Mouse (Mus musculus): Measurements from ENCODE around the gene Acss1. TPM values are rescaled to one million over a fixed set of nuclear protein-coding genes. Genes with fewer than 3 reads are reported as not detected.

Acss1 gene
- total RNA-seq, 4 experiments from 2014 or later: 18.3 to 24.5 (median 21.6) TPM

DNA sequence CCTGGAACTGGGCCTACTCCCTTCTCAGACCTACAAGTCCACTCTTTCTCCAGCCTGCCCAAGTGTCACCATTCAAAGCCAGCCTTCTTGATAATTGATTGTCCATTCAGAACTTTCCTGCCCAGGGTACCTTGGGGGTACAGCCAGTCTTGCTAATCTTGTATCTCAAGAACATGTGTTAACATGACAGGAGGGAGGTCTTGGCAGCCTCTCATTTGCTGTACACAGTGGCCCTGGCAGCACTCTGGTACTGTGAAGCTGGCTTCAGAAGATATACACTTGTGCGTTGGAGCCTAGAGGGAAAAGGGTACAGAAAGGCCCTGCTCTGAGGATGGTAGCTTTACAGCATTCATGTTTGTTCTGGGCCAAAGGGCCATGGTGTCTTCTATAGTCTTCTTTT lies 92.0 kb downstream of the Acss1 start:
- no peak for DNase-seq (ENCODE audit: low spot score in 2 of 2)

DNA sequence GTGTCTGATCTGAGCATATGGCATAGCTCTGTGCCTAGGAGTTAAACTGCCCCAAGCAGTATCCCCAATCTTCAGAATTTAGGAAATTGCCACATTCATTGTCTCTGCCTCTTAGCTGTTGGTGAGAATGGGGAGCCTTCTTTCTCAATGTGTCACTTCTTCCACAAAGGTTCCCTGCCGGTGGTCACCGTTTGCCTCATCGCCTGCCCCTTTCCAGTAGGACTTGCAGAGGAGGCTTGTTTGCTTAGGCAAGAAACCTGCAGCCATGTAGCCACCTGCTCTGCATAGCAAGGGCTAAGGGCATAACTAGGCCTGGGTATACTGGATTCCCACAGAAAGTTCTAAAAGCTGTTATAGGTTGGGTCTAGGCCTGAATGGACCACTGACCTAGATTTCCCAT lies 95.8 kb downstream of the Acss1 start:
- no peak for DNase-seq (ENCODE audit: low spot score in 2 of 2)

DNA sequence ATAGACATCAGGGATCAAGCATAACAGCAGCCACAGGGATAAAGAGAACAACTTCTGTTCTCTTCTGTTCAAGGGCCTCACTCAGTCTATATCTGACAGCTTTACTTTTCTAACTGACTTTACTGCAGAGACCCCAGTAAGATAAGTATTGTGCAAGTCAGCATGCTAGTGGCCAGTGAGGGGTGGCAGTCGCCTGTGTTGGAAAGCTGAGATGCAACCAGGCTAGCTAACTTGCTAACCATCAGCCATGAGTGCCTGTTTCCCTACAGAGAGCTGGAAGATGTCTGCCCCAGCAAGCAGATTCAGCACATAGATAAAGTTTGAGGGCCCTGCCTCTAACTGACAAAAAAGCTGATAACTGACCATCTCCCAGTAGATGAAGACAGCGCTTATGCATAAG lies 97.5 kb downstream of the Acss1 start:
- DNase-seq (ENCODE audit: low spot score in 2 of 2): no peak

DNA sequence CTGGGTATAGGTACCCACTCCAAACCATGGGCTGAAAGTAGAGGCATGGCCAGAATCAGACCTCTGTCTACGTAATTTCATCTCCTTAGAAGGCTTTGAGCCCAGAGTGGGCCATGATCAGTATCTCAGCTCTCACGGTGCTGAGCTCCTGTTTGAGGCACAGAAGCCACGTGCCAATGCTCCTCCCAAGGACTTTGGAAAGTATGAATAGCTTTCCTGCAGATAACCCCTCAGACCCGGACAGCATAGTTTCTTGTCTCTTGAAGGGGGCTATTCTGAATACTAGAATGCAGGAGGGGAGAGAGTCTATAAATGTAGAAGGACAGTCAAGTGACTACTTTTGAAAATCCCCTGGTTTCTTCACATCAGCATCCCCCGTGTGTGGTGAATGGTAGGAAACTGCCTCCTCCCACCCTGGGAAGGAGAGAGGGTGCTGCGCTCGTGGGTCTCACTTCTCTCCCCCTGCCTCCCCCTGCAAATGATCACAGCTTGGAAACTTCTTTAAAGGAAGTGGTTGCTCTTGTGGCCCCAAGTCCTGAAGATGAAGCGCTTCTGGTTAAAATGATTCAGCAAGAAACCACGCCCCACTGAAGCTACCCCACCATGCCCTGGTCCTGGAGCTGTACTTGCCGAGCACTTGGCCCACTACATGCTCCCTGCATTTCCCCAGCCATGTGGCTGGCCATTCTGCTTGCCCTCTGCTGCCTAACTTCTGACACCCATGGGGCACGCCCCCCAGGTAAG lies 98.3 kb downstream of the Acss1 start, which contains the start of gene Cst7:
TSS of gene Cst7 (plus strand) at position 569 of the 744 bp plus-strand sequence.
- DNase-seq (ENCODE audit: low spot score in 2 of 2): no peak

Other genes starting within 250 kb of the Acss1 start
- gene Zfp442, start 217.0 kb downstream of the Acss1 start, total RNA-seq (2022): 10 to 100 TPM in 1 of 4 experiments, 1 to 10 TPM in 3; 7.6 to 10.3 (median 8.5) TPM
- gene Zfp345, start 183.4 kb downstream of the Acss1 start, total RNA-seq (2022): under 1 TPM; 0.24 to 0.32 (median 0.25) TPM
- 10 to 100 TPM in 2 of 4 experiments, not detected in 2; 60.0 to 98.6 TPM for gene Cst7, start 98.1 kb downstream of the Acss1 start, total RNA-seq (2022)
- gene Apmap, start 59.9 kb downstream of the Acss1 start, total RNA-seq (2022): 10 to 100 TPM; 58.1 to 66.8 (median 60.4) TPM
- gene Vsx1, start 20.9 kb upstream of the Acss1 start, total RNA-seq (2022): not detected
- gene Entpd6, start 80.5 kb upstream of the Acss1 start, total RNA-seq (2022): 10 to 100 TPM; 45.8 to 48.9 (median 47.7) TPM
- gene Pygb, start 118.2 kb upstream of the Acss1 start, total RNA-seq (2022): 100 to 1,000 TPM; 143 to 172 (median 150) TPM
- 100 to 1,000 TPM; 309 to 333 (median 321) TPM for gene Abhd12, start 236.2 kb upstream of the Acss1 start, total RNA-seq (2022)
- gene Gins1, start 236.9 kb upstream of the Acss1 start, total RNA-seq (2022): 1 to 10 TPM; 1.6 to 2.2 (median 1.9) TPM